Mouse (Mus musculus): ENCODE measurements around the gene Mxi1.

DNA sequence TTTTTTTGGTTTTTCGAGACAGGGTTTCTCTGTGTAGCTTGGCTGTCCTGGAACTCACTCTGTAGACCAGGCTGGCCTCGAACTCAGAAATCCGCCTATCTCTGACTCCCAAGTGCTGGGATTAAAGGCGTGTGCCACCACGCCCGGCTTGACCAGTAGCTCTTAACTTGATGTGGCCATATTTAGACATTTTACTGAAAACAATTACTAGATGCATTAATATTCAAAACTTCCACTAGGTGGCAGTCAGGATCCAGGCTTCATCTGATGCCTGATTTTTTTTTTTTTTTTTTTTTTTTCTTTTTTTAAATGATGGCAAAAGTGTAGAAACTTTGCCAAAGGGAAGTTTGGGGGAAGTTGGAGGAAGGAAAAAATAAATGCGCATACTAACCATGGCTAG lies 84.2 kb downstream of the Mxi1 start:
- TF ChIP-seq CTCF (IDR thresholded peaks at IDR 0.05; ENCODE audit: extremely low read depth, insufficient read depth, insufficient read length, insufficient replicate concordance) (no peak), POLR2A (IDR thresholded peaks at IDR 0.05; ENCODE audit: low read depth, low read length) (no peak)

Measured in spleen, adult 2 months (tissue).